Mouse (Mus musculus): ENCODE results near the gene Rab3il1. TPM values are rescaled to one million over a fixed set of nuclear protein-coding genes. Genes with fewer than 3 reads are reported as not detected.
A peak's percentile ranks its signal among the peaks of the same experiment; 100 is the strongest.

Rab3il1 gene
- polyA plus RNA-seq, 1 experiment: 7.5 TPM

GRCm38 (mm10) chr19:10037534-10037933 is 36.1 kb downstream of the Rab3il1 start:
- Histone ChIP-seq H3K4me3 (ENCODE audit: insufficient read depth, low read depth, low read length) (no peak overlapping the region), H3K4me1 (ENCODE audit: control insufficient read depth, insufficient read depth, insufficient read length, low read length) (peaks cover 14% of the 10 kb centered on the region), H3K27ac (replicated peaks; ENCODE audit: low read depth, low read length) (no peak overlapping the region)

- Histone ChIP-seq H3K27ac (replicated peaks; ENCODE audit: low read depth, low read length) (no peak overlapping the region; the same call in 1 of the 2 replicates), H3K4me1 (ENCODE audit: control insufficient read depth, insufficient read depth, insufficient read length, low read length) (peaks cover 20% of the 10 kb centered on the region), H3K4me3 (ENCODE audit: insufficient read depth, low read depth, low read length) (no peak overlapping the region)
These were observed 36.9 kb downstream of the Rab3il1 start for GRCm38 (mm10) chr19:10038364-10038763.

GRCm38 (mm10) chr19:10038910-10039309 is 37.4 kb downstream of the Rab3il1 start:
- peaks cover 24% of the 10 kb centered on the region for H3K4me1 ChIP-seq (ENCODE audit: control insufficient read depth, insufficient read depth, insufficient read length, low read length)

GRCm38 (mm10) chr19:10039615-10040014 is 38.1 kb downstream of the Rab3il1 start:
- peaks cover 24% of the 10 kb centered on the region for H3K4me1 ChIP-seq (ENCODE audit: control insufficient read depth, insufficient read depth, insufficient read length, low read length)

More at GRCm38 (mm10) chr19:10038910-10039309, 37.4 kb downstream of the Rab3il1 start:
- H3K4me3 ChIP-seq (ENCODE audit: insufficient read depth, low read depth, low read length): no peak overlapping the region
- no peak overlapping the region for H3K27ac ChIP-seq (replicated peaks; ENCODE audit: low read depth, low read length)

GRCm38 (mm10) chr19:10040866-10041387 is 39.5 kb downstream of the Rab3il1 start:
- peaks cover 21% of the 10 kb centered on the region for H3K4me1 ChIP-seq (ENCODE audit: control insufficient read depth, insufficient read depth, insufficient read length, low read length)
- H3K4me3 ChIP-seq (ENCODE audit: insufficient read depth, low read depth, low read length): no peak overlapping the region; the same call in 1 of the 2 replicates
- H3K27ac ChIP-seq (replicated peaks; ENCODE audit: low read depth, low read length): no peak overlapping the region

More at GRCm38 (mm10) chr19:10039615-10040014, 38.1 kb downstream of the Rab3il1 start:
- Histone ChIP-seq H3K4me3 (ENCODE audit: insufficient read depth, low read depth, low read length) (no peak overlapping the region), H3K27ac (replicated peaks; ENCODE audit: low read depth, low read length) (no peak overlapping the region)

GRCm38 (mm10) chr19:10041388-10042148 is 40.1 kb downstream of the Rab3il1 start, which contains the start of gene Fads3:
TSS of gene Fads3 (plus strand) at chr19:10041569.
- Histone ChIP-seq H3K27ac (replicated peaks; ENCODE audit: low read depth, low read length) (peak within 1 kb of the TSS; percentile 72), H3K4me3 (ENCODE audit: insufficient read depth, low read depth, low read length) (peak within 1 kb of the TSS; percentile 66), H3K4me1 (ENCODE audit: control insufficient read depth, insufficient read depth, insufficient read length, low read length) (peaks cover 21% of the 10 kb centered on the region)

GRCm38 (mm10) chr19:10042232-10042631 is 40.8 kb downstream of the Rab3il1 start:
- H3K4me1 ChIP-seq (ENCODE audit: control insufficient read depth, insufficient read depth, insufficient read length, low read length): peaks cover 21% of the 10 kb centered on the region
- peak overlapping the region; percentile 72 for H3K27ac ChIP-seq (replicated peaks; ENCODE audit: low read depth, low read length)
- H3K4me3 ChIP-seq (ENCODE audit: insufficient read depth, low read depth, low read length): peak overlapping the region; percentile 66

GRCm38 (mm10) chr19:10042816-10043215 is 41.3 kb downstream of the Rab3il1 start:
- peaks cover 21% of the 10 kb centered on the region for H3K4me1 ChIP-seq (ENCODE audit: control insufficient read depth, insufficient read depth, insufficient read length, low read length)
- peak overlapping the region; percentile 66 for H3K4me3 ChIP-seq (ENCODE audit: insufficient read depth, low read depth, low read length)
- peak overlapping the region; percentile 72 for H3K27ac ChIP-seq (replicated peaks; ENCODE audit: low read depth, low read length)

GRCm38 (mm10) chr19:10043643-10044042 is 42.2 kb downstream of the Rab3il1 start:
- H3K4me3 ChIP-seq (ENCODE audit: insufficient read depth, low read depth, low read length): peak overlapping the region; percentile 66
- peaks cover 19% of the 10 kb centered on the region for H3K4me1 ChIP-seq (ENCODE audit: control insufficient read depth, insufficient read depth, insufficient read length, low read length)

GRCm38 (mm10) chr19:10045707-10046106 is 44.2 kb downstream of the Rab3il1 start:
- peaks cover 21% of the 10 kb centered on the region for H3K4me1 ChIP-seq (ENCODE audit: control insufficient read depth, insufficient read depth, insufficient read length, low read length)
- H3K27ac ChIP-seq (replicated peaks; ENCODE audit: low read depth, low read length): no peak overlapping the region
- H3K4me3 ChIP-seq (ENCODE audit: insufficient read depth, low read depth, low read length): no peak overlapping the region

More at GRCm38 (mm10) chr19:10043643-10044042, 42.2 kb downstream of the Rab3il1 start:
- peak overlapping the region; percentile 72 for H3K27ac ChIP-seq (replicated peaks; ENCODE audit: low read depth, low read length)

- Histone ChIP-seq H3K4me3 (ENCODE audit: insufficient read depth, low read depth, low read length) (no peak overlapping the region), H3K27ac (replicated peaks; ENCODE audit: low read depth, low read length) (0 out of 2 replicates have a peak overlapping the region, but pooled peaks have one; percentile 3), H3K4me1 (ENCODE audit: control insufficient read depth, insufficient read depth, insufficient read length, low read length) (peaks cover 21% of the 10 kb centered on the region)
These were observed 44.9 kb downstream of the Rab3il1 start for GRCm38 (mm10) chr19:10046346-10046745.

GRCm38 (mm10) chr19:10046983-10047382 is 45.5 kb downstream of the Rab3il1 start:
- Histone ChIP-seq H3K4me1 (ENCODE audit: control insufficient read depth, insufficient read depth, insufficient read length, low read length) (peaks cover 19% of the 10 kb centered on the region), H3K27ac (replicated peaks; ENCODE audit: low read depth, low read length) (no peak overlapping the region), H3K4me3 (ENCODE audit: insufficient read depth, low read depth, low read length) (no peak overlapping the region)

- Histone ChIP-seq H3K4me3 (ENCODE audit: insufficient read depth, low read depth, low read length) (no peak overlapping the region), H3K27ac (replicated peaks; ENCODE audit: low read depth, low read length) (peak overlapping the region; percentile 26; the same call in 1 of the 2 replicates), H3K4me1 (ENCODE audit: control insufficient read depth, insufficient read depth, insufficient read length, low read length) (peaks cover 4% of the 10 kb centered on the region; the same call in 1 of the 2 replicates)
These were observed 48.1 kb downstream of the Rab3il1 start for GRCm38 (mm10) chr19:10049533-10049932.

GRCm38 (mm10) chr19:10050438-10050837 is 49.0 kb downstream of the Rab3il1 start:
- H3K27ac ChIP-seq (replicated peaks; ENCODE audit: low read depth, low read length): no peak overlapping the region
- H3K4me1 ChIP-seq (ENCODE audit: control insufficient read depth, insufficient read depth, insufficient read length, low read length): peaks cover 4% of the 10 kb centered on the region; the same call in 1 of the 2 replicates
- no peak overlapping the region for H3K4me3 ChIP-seq (ENCODE audit: insufficient read depth, low read depth, low read length)

- Histone ChIP-seq H3K4me3 (ENCODE audit: insufficient read depth, low read depth, low read length) (no peak overlapping the region), H3K4me1 (ENCODE audit: control insufficient read depth, insufficient read depth, insufficient read length, low read length) (peaks cover 2% of the 10 kb centered on the region; the same call in 1 of the 2 replicates), H3K27ac (replicated peaks; ENCODE audit: low read depth, low read length) (no peak overlapping the region)
These were observed 51.2 kb downstream of the Rab3il1 start for GRCm38 (mm10) chr19:10052698-10053097.
